Mouse (Mus musculus) ES-CJ7 (cell line): Measurements from ENCODE around the gene Prkn.

Source experiments
- DNase-seq: peaks from one replicate; pipeline ENCODE4 v3.0.0; 2011; ENCODE audit warnings: low read depth, low spot score

Prkn gene

GRCm38 (mm10) chr17:11532066-11532465 lies 691.9 kb downstream of the Prkn start:
- DNase-seq: peak; percentile 50

GRCm38 (mm10) chr17:11532748-11533147 lies 692.6 kb downstream of the Prkn start:
- peak; percentile 7 for DNase-seq

- DNase-seq: peak; percentile 78
Observed at GRCm38 (mm10) chr17:11533835-11534234, 693.7 kb downstream of the Prkn start.

- DNase-seq: no peak
Observed at GRCm38 (mm10) chr17:11538826-11539225, 698.6 kb downstream of the Prkn start.

DNA sequence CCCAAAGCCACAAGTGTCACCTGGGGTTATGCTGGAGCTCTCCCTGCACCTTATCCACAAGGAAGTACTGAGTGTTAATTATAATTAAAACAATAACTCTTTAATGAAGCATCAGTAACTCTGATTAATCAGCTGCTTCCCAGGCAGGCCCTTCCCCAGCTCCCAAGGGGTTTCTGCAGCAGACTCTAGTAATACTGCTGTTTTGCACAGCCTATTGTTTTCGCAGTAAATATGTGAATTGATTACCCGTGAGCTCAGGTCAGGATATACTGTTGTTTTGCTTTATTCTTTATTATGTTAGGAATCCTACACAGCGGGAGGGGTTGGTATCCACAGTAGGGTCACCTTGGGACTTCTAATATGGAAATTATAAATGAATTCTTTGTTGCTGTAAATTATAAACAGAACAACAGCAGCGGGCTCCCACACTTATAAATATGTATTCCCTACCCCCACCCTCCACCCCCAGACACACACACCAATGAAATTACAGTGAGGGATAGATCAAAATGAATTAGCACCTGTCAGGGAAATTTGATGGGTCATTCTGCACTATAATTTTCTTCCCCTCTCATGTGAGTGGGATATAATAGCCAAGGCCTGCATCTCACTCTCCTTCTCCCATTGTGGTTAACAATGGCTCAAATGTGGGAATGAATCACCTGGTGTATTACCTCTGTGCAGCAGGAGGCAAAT lies 701.9 kb downstream of the Prkn start:
- no peak for DNase-seq

DNA sequence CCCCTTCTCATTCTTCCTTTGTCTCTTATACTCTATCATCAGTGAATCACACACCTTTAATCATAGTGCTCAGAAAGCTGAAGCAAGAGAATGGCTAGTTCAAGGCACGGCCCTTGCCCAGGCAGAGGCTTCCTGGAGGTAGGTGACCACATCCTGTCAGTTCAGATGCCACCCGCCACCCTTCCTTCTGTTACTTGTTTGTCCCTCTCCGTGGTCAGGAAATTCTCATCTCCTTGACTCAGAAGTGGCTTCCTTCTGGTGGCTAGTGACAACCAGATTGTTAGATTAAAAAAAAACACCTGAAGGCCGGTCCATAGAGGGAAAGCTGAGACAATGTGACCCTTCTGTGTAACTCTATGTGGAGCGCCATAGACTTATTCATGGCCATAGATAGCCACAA lies 710.4 kb downstream of the Prkn start:
- no peak for DNase-seq

GRCm38 (mm10) chr17:11565681-11566080 lies 725.5 kb downstream of the Prkn start:
- no peak for DNase-seq

GRCm38 (mm10) chr17:11570392-11570791 lies 730.2 kb downstream of the Prkn start:
- DNase-seq: no peak

GRCm38 (mm10) chr17:11573666-11574065 lies 733.5 kb downstream of the Prkn start:
- DNase-seq: no peak

- DNase-seq: no peak
Observed at GRCm38 (mm10) chr17:11585491-11585890, 745.3 kb downstream of the Prkn start.

DNA sequence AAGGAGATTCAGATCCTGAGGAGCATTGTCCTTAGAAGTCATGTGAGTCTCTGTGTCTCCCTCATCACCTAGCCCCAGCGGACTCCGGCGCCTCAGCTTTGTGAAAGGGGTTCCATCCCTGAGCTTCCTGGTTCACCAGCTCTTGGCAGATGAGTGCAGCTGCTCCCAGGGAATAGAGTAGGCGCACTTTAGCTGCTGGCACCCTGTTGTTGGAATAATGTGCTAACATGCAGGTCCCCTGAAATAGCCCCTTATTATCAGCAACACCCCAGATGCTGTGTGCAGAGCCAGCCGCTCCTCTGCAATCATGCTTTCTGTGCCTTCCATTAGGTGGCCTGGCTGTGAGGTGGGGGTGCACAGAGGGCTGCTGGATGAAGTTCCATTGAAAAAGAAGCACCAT lies 767.7 kb downstream of the Prkn start:
- DNase-seq: no peak

DNA sequence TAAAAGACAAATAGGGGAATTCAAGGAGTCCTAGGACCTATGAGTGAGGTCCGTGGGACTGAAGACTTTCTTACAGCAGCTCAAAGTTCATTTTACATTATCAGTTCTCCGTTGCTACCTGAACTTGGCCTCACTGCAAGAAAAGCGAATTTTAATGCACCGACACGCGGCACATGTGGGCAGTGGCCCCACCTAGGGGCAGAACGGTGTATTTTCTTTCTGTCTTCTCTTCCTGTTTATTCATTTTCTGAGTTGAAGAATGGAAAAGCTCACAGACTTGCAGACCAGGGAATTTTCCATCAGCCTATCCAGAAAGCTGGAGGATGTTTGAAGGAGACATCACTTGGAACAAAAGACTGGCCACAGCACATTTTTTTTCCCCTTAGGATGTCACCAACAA lies 771.3 kb downstream of the Prkn start:
- peak; percentile 35 for DNase-seq

DNA sequence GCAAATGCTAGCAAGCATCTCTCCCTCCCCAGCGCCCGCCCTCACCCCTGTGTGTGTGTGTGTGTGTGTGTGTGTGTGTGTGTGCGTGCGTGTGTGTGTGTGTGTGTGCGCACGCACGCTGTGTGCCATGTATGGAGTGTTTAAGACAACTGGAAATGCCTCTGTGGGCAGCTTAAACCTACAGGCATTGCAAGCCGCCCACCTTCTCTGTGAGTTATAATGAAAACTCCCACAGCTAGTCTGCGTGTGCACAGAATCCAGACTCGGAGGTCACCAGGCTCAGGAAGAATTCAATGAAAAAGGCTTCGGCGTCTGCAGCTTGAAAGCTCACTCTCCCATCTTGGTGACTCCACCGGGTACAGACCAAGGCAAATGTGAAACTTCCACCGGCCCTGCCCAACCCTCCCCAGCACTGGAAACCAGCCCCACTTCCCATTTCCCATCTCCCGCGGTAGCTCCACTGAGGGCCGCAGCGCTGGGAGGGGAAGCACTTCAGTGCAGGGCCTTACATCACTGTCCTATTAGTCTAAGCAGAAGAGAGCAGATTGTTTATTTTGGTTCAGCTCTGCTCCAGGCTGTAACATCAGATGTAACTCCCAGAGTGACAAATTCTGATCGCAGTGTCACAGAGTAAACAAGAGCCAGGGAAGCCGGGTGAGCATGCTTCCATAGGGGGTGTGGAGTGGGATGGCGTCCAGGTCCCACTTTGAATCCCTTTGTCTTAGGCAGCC lies 772.8 kb downstream of the Prkn start:
- DNase-seq: no peak

GRCm38 (mm10) chr17:11617552-11617951 lies 777.4 kb downstream of the Prkn start:
- no peak for DNase-seq

GRCm38 (mm10) chr17:11618886-11619590 lies 778.9 kb downstream of the Prkn start:
- DNase-seq: no peak

GRCm38 (mm10) chr17:11620770-11621169 lies 780.6 kb downstream of the Prkn start:
- DNase-seq: no peak

DNA sequence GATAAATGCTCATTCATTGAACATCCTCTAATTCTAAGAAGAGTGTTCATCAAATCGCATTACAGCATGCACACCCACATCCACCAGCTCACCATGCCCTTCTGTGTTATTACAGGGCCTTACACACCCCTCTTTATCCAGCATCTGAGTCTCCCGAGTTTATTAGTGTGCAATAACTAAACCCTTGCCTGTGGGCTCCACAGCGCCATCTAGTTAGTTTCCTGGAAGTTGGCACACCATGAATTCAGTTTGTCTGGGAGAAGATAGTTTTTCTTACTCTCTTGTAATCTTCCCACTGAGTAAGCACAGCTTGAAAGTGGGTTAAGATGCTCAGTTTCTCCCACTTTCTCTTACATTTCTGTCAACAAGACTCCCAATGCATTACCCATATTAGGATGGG lies 781.3 kb downstream of the Prkn start:
- DNase-seq: peak; percentile 25

DNA sequence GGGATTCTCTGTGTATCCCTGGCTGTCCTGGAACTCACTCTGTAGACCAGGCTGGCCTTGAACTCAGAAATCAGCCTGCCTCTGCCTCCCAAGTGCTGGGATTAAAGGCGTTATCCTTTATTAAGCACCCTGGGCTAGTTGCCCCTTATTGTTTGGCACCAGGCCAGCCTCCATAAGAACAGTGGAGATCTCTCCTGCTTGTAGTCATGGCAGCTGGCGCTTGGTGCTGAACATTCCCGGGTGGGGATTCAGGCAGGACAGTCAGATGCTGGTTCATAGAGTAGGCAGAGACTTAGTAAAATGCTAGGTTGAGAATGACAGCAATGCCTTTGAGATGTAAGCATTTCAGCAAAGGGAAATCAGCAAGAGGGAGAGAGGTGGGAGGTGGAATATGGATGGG lies 786.1 kb downstream of the Prkn start:
- no peak for DNase-seq

DNA sequence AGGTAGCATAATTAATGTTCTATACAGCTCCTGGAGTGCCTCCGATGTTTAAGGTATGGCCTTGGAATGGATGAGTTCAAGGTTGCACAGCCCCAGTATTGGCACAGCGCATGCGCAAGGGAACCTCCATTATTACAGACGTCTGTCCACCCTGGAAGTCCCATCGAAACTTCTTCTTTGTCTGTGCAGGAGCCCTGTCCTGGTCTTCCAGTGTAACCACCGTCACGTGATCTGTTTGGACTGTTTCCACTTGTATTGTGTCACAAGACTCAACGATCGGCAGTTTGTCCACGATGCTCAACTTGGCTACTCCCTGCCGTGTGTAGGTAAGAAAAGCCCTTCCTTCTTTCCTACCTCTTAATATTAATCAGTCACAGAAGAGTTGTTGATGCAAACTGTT lies 794.9 kb downstream of the Prkn start:
- no peak for DNase-seq

DNA sequence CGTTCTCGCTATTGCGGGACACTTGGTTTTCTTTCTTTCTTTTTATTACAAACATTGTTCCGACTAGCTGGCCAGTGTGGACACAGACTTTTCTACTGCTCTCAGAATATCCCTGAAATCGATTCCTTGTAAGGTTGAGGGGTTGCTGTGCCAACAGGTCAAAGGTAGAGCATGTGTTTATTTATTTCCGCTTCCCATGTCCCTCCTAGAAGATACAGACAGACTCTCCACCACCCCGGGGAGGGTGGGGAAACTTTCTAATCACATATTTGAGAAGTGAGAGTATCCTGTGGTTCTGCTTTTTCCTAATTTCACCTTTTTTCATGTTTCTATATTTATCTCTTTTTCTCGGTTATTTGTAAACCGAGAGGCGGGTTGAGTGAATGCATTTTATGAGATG lies 797.5 kb downstream of the Prkn start:
- DNase-seq: no peak

DNA sequence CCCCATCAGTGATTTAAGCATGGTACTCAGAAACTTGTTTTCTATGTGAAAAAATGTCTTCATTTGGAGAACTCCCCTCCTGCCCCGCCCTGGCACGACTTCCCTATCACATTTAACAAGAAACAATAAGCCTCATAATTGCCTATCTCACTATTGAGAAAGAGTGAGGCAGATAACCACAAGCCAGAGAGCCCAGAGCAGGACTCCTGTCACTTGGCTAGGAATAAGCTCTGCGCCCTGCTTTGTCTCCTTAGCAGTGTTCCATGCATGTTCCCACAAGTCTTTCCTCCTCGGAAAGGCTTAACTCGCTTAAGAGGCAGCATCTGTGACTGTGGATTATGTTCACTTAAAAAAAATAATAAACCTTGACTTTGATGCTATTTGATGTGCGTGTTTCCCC lies 798.3 kb downstream of the Prkn start:
- no peak for DNase-seq

GRCm38 (mm10) chr17:11639786-11640185 lies 799.6 kb downstream of the Prkn start:
- no peak for DNase-seq

- no peak for DNase-seq
Observed at GRCm38 (mm10) chr17:11642328-11642727, 802.1 kb downstream of the Prkn start.
